Mouse (Mus musculus) kidney, postnatal 4 days (tissue): Measurements from ENCODE around the gene Chac1.

Source experiments
- DNase-seq, 2 experiments: peaks; one replicate each; pipeline ENCODE4 v3.0.0; 2021; ENCODE audit warnings: mixed read lengths in 2 of 2

The Chac1 gene

DNA sequence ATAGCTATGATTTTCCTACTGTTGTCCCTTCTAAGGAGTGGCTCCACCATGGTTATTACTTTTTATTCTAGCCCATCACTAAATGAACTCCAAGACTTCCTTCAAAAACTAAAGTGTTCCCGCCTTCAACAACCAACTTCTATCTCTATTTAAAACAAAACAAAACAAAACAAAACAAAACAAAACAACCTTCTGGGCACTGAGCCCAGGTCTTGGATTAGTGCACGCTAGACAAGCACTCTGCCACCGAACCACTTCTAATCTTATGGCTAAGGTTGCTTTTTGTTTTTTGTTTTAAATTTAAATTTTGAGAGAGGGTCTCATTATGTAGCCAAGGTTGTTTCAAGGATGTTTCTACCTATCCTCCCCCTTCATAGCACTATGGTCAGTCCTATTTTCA, 26.8 kb downstream of the Chac1 start:
- DNase-seq = no peak

DNA sequence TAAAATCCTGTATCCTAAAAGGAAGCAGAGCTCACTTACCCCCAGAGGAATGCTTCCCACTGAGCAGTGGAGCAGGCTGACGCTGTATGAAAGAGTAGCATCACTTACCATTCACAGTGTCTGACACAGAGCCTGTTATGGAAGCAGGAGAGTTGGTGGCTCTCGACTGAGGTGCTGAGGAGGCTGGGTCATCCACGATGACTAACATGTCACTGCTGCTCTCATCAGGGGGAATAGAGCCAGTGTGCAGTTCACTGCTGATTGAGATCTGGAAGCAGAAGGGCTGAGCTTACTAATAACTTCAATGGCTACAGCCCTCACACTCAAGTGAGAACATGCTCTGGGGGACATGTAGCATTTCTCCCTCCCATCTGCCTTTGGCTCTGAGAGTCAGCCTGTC, 28.4 kb downstream of the Chac1 start:
- no peak for DNase-seq

DNA sequence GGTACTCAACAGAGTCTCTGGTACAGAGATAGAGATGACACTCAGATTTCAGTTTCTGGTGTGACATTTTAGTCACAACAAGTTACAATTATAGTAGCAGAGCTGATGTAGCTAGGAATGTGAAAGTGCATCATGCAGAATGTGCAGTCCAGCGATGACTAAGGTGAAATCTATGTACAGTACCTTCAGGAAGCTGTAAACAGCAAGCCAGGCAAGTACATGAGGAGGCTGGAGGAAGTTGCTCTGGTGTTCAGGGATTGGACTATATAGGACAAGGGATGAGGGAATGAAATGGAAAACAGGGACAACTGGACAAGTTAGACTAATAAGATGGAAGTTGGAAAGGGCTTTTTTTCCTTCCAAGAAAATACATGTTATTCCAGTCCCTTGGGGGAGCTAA, 37.2 kb downstream of the Chac1 start:
- no peak for DNase-seq

DNA sequence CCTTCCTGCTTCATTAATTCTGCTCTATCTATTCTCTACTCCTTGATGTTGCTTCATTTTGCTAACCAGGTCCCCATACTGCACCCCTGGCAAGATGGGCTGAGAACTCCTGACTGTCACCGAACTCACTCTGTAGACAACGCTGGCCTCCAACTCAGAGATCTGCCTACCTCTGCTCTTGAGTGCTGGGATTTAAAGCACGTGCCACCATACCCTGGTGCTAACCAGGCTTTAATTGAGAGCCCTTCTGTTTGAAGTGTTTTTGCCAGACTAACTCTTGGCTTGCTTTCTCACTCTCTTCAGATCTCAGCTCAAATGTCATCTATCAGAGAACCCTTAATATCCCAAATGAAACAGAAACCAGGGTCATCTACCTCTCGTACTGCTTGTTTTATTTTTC, 39.0 kb downstream of the Chac1 start:
- DNase-seq = no peak

DNA sequence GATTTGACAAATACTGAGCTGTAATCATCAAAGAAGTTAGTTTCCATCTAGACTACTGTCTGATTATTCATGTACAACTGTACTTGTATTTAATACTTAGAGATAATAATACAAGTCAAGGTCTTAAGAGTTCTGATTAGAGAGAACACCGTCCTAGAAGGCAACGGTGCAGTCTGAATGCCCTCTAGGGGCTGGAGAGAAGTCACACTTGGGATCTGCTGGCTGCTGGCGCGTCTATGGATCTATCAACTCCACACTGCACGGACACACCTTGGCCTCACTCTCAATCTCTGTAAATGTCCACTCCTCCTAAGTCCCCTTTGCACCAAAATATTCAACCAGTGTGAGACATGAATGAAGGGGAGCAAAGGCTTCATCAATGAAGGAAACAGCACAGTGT, 47.2 kb downstream of the Chac1 start:
- no peak for DNase-seq

- peak; percentile 22 to 54 for DNase-seq
These were observed 47.6 kb downstream of the Chac1 start for GRCm38 (mm10) chr2:119398665-119399064.

DNA sequence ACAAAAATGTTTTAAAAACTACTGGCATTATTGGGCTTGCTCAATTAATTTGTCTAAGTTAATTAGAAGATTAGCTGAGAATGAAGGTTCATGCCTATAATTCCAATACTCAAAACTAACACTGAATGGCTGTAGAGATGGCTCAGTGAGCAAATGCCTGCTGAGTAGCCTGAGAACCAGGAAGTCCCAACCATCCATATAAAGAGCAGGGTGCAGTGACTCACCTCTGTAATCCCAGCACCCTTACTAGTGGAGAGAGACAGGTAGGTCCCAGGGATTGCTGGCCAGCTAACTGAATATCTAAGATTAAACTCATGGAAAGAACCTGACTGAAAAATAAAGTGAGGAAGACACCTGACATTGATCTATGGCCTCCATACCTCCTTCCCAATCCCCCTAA, 48.3 kb downstream of the Chac1 start:
- DNase-seq = no peak
